Mouse (Mus musculus) G1E-ER4 (cell line): ENCODE measurements around the gene Rapgef2. TPM values are rescaled to one million over a fixed set of nuclear protein-coding genes. Genes with fewer than 3 reads are reported as not detected.

ENCODE experiments used
- GATA1 ChIP-seq: IDR thresholded peaks from one replicate; pipeline ENCODE4 v1.8.0; 2012; ENCODE audit warnings: low read length, inconsistent platforms
- polyA plus RNA-seq: library from polyadenylated mRNA; stranded (reverse); fragments of >175 nt; gene quantifications from 2 replicates; pipeline ENCODE4 v1.2.3, GENCODE M21; 2012

Rapgef2 gene
- polyA plus RNA-seq, 1 experiment: 0.90 TPM

- TF ChIP-seq GATA1: no peak
These were observed 58.8 kb downstream of the Rapgef2 start for GRCm38 (mm10) chr3:79227356-79228088.

DNA sequence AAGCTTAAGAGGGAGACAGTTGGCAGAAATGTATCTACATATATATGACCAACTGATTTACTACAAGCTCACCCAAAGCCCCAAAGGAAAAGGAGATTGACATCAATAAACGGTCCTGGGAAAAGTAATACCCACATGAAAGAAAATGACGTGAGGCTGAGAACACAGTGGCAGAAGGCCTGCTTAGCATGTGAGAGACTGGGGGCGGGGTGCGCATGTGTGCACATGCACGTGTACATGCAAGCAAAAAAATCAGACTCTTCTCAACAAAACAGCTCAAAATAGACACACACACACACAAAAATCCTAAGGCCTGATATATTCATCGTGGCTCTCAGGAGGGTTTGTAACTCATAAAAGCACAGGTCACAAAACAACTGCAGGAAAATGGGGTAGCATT is 60.4 kb downstream of the Rapgef2 start:
- TF ChIP-seq GATA1: no peak

DNA sequence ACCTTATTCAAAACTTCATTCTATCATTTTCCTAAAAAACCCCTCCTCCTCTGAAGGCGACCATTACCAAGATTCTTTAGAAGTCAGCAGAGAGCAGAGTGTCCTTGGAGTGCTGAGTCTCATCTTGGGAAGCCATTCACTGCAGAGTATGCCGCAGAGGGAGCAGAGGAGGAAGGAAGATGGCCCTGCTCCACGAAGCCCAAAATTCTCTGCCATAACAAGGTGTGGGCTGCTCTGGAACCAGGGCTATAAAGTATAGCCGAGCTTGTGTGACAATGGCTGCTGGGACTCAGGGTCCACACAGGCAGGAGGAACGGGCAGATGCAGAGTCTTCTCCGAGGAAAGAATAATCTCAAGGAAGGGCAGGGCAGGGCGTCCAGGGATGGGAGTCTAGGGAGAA is 62.0 kb downstream of the Rapgef2 start:
- no peak for TF ChIP-seq GATA1

DNA sequence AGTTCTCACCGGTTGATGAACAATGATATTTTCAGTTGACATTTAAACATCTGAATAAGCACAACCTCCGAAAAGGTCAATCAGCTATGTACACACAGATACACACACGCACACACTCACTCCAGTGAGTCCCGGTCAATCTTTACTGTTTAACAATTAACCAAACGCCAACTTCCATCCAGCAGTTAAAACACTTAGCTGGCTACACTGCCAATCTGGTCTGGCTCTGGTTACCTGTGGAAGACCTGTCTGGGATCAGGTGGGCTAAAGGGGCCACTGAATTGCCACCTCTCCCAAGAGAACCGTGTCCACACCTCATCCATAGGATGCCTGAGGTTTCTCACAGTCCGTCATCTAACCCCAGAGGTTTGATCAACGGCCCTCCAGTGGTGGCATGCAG is 63.0 kb downstream of the Rapgef2 start:
- TF ChIP-seq GATA1: no peak

- TF ChIP-seq GATA1: no peak
These were observed 63.9 kb downstream of the Rapgef2 start for GRCm38 (mm10) chr3:79222192-79222960.

DNA sequence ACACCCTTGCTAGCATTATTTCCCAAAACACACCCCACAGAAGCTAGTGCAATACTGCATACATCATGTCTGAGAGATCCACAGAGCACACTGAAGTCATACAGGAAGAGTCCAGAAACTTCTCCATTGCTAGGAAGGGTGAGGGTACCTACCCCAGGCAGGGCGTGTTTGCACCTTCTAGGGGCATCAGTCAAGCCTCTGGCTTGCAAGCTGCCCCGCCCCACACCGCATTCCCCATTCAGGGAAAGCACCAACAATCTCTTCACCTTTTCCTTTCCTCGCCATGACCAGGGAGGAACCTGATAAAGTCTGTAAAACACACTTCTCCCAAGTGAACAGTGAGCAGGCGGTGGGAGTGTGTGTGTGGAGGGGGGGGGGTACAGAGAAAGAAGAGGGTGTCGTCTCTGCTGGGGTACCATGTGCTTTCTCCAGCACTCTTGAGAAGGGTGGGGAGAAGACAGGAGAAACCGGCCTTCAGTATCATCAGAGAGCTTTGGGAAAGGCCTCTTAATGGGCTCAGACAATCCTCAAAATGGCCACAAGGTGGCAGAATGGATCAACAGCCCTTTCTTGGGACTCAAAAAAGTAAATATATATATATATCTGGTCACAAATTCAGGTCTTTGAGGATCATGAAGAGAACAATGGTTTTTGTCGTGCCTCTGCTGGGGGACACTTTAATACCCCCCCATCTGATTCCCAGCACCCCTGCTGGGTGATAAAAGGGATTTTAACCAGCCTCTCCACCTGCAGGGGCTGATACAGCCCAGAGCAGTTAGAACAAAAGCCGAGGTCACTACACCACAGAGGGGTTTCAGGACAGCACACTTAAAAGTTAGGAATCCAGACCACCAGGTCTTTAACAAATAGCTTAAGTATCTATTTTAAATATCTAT is 64.8 kb downstream of the Rapgef2 start:
- no peak for TF ChIP-seq GATA1

DNA sequence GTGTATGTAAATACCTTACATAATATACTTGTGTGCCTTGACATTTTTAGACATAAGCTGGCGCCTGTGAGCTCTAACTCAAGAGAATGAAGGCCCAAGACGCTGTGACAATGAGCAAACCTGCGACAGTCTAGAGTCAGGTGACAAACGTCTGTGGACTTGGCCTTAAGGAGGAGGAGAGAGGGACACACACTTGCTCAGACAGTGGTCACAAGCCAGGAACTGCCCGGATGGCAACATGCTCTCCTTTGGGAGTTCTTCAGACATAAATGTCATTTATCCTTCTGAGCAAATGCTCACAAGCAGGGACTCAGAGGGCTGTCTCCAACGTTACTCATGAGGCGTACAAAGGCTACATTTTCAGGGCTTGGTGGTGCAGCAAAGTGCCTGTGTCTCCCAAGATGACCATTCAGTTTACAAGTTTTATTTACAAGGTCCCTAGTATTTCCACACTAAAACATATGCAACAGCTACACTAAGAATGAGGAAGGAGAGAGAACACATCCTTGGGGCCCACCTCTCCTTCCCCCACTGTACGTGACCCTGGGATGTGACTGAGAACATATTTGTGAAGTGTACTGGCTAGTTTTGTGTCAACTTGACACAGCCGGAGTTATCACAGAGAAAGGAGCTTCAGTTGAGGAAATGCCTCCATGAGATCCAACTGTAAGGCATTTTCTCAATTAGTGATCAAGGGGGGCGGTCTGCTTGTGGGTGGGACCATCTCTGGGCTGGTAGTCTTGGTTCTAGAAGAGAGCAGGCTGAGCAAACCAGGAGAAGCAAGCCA is 67.0 kb downstream of the Rapgef2 start:
- no peak for TF ChIP-seq GATA1

DNA sequence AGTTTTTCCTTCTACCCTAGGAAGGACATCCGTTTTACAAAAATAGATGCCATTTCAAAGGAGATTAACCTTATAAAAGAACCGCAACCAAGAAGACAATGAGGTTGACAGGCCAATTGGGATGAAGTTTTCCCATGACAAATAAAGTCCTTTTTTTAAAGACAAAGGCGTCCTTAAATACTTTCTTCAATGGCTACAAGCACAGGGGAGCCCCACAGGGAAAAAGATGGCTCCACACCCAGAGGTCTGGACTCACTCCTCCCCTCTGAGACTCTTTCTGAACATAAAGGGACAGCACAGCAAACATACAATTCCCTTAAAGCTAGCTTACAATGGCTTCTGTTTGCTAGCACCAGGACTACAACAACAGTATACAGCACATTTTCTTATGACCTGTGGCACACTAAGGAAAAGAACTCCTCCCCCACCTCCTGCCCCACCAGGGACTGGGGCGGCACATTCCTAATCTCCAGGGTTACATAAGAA is 67.7 kb downstream of the Rapgef2 start:
- no peak for TF ChIP-seq GATA1

- TF ChIP-seq GATA1: no peak
These were observed 76.1 kb downstream of the Rapgef2 start for GRCm38 (mm10) chr3:79210243-79210642.

DNA sequence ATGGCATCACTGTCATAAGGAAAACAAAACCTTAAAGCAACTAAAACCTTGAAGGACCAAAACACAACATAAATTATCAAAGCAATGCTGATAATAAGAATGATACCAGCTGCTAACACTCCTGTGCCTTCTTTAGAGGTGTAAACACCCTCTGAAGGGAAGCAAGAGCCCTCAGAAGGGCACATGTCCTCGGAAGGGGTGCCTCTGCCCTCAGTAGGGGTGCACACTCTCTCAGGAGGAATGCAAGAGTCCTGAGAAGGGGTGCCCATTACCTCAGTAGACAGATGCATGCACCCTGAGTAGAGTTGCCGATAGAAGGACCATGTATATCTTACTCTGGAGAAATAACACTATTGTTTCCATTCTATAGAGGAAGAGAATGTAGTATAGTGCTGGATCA is 79.1 kb downstream of the Rapgef2 start:
- no peak for TF ChIP-seq GATA1

DNA sequence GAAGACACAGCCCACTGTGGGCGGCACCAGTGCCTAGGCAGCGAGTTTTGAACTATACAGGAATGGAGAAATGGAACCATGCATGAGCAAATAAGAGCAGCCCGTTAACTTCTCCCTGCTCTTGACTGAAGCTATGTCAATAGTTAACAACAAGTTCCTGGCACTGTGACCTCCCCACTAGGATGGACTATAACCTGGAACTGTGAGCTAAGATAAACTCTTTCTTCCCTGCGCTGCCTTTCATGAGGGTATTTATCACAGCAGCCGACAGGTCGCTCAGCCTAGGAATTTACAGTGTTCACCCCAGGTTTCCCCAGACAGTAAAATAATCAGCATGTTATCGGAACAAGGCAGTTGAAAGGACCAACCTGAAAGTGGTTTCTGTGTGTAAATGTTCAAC is 79.8 kb downstream of the Rapgef2 start:
- no peak for TF ChIP-seq GATA1

DNA sequence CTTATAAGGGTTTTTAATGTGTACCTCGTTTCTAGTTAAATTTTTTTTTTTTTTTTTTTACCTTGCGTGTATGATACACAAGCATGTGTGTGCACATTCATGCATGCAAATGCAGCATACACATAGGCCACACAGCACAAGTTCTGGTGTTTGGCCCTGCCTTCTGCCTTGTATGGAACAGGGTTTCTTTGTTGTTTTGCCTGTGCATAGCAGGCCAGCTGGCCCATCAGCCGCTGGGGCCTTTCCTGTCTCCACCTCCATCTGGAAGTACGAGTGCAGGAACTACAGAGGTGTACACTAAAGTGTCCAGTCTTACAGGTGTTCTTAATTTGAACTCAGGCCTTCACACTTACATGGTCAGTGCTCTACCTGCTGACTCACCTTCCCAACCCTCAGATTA is 80.3 kb downstream of the Rapgef2 start:
- no peak for TF ChIP-seq GATA1

GRCm38 (mm10) chr3:79205112-79205511 is 81.2 kb downstream of the Rapgef2 start:
- no peak for TF ChIP-seq GATA1

DNA sequence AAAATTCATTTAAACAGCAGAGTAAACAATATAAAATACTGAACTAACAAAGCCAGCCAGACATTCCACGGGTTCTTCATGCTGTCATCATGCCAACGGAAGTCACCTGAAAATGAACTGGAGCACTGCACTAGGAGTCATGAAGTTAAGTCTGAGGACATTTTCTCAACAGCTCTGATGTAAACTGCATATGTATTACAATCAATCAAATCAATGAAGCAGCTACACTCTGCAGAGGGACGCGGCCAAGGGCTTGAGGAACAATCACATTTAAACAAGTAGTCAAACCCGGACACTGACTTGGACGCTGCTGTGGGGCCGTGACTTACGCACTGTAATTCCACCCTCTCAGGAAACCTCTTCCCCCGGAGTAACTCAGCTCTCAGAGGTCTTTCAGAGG is 82.1 kb downstream of the Rapgef2 start:
- TF ChIP-seq GATA1: no peak

DNA sequence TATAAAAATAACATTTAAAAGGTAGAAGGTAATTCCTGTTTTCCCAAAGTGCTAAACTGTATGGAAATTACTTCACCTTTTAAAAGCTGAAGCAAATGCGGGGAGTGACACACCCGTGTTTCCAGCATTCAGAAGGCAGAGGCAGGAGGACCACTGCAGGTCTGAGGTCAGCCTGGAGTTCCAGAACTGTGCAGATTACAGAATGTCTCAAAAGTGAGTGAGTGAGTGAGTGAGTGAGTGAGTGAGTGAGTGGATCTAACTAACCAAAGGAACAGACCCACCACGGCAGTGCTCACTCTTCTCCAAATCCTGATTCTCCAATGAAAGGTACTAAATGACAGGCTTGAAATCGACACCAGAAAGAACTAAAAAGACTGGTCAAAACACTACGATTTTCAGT is 82.5 kb downstream of the Rapgef2 start:
- TF ChIP-seq GATA1: no peak
